Mouse (Mus musculus) liver, embryonic 11.5 days (tissue): Measurements from ENCODE around the gene Tnr. TPM values are rescaled to one million over a fixed set of nuclear protein-coding genes. Genes with fewer than 3 reads are reported as not detected.

Experiments used
- ATAC-seq: fragments of 200-750 bp; cut with Nextera tagmentation; replicated peaks from 2 replicates; pipeline ENCODE4 v1.8.0; 2017; ENCODE audit warnings: moderate number of reproducible peaks, mild to moderate bottlenecking, moderate TSS enrichment, moderate library complexity; ENCODE audit not compliant: low FRiP score
- DNase-seq: peaks from one replicate; pipeline ENCODE4 v3.0.0-alpha.2; 2017; ENCODE audit warnings: low spot score
- H3K27ac ChIP-seq: fragments of 300-500 bp; sonication (generic); 2 replicates; pipeline ENCODE4 v1.5.1; 2014; ENCODE audit warnings: mild to moderate bottlenecking, low read depth, low read length, control low read depth
- H3K27me3 ChIP-seq: fragments of 300-500 bp; sonication (generic); replicated peaks from 2 replicates; pipeline ENCODE4 v1.6.1; 2014; ENCODE audit warnings: low read length, mixed read lengths; ENCODE audit not compliant: control insufficient read depth, insufficient read depth
- H3K36me3 ChIP-seq: fragments of 300-500 bp; sonication (generic); 2 replicates; pipeline ENCODE4 v1.6.1; 2014; ENCODE audit warnings: mild to moderate bottlenecking, low read length, moderate library complexity, mixed read lengths; ENCODE audit not compliant: control insufficient read depth, insufficient read depth
- H3K4me1 ChIP-seq: fragments of 300-500 bp; sonication (generic); replicated peaks from 2 replicates; pipeline ENCODE4 v1.6.1; 2014; ENCODE audit warnings: low read length, mixed read lengths; ENCODE audit not compliant: control insufficient read depth, insufficient read depth
- H3K4me2 ChIP-seq: fragments of 300-500 bp; sonication (generic); 2 replicates; pipeline ENCODE4 v1.6.1; 2014; ENCODE audit warnings: mild to moderate bottlenecking, control low read depth, moderate library complexity
- H3K4me3 ChIP-seq: fragments of 300-500 bp; sonication (generic); 2 replicates; pipeline ENCODE4 v1.5.1; 2014; ENCODE audit warnings: low read depth, low read length, control low read depth
- H3K9ac ChIP-seq: fragments of 300-500 bp; sonication (generic); 2 replicates; pipeline ENCODE4 v1.6.1; 2014; ENCODE audit warnings: low read depth, low read length, control low read depth
- H3K9me3 ChIP-seq: fragments of 300-500 bp; sonication (generic); 2 replicates; pipeline ENCODE4 v1.6.1; 2016; ENCODE audit warnings: low read length, inconsistent platforms, mixed read lengths; ENCODE audit not compliant: control insufficient read depth
- WGBS: fragments of 180-500 bp; shearing (Covaris S2); extraction: QIAGEN DNeasy Blood & Tissue Kit; methylation state at CpG from one replicate; pipeline ENCODE4 v1.1.7; 2014; 5-methylcytosine and 5-hydroxymethylcytosine counted together
- polyA plus RNA-seq: library from polyadenylated mRNA; unstranded; fragments of >200 nt; fragmentation: Nextera tagmentation; extraction: Ambion mirVana; gene quantifications from 2 replicates; pipeline ENCODE4 v1.2.1, GENCODE M21; 2014

Tnr gene
- polyA plus RNA-seq, 1 experiment from 2014 or later, result 0.58 TPM

DNA sequence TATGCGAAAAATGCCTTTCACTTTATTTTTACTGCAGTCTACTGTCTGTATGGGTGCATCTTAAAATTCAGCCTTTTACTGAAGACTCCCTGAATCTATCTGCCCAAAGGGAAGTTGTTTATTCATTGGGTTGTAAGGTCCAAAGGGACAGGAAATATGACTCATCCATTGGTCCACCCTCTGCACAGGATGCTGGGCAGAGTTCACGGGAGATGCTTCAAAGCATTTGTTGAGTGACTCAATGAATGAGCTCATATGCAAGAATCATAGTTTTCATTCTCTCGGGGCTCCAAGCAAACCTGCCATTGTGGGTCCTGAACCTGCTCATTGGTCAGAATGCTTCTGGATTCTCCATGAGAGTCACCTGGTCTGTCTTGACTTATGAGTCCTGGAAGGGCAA is 72.2 kb downstream of the Tnr start:
- Histone ChIP-seq H3K4me3 (no peak overlapping the region), H3K27me3 (no peaks in the 10 kb centered on the region), H3K9ac (no peak overlapping the region), H3K4me2 (no peak overlapping the region), H3K36me3 (no peaks in the 10 kb centered on the region), H3K27ac (no peak overlapping the region), H3K9me3 (no peaks in the 10 kb centered on the region), H3K4me1 (no peaks in the 10 kb centered on the region)
- 51% methylated on average over 3 of the region's 3 CpGs for WGBS
- DNase-seq (no peak), ATAC-seq (no peak)

DNA sequence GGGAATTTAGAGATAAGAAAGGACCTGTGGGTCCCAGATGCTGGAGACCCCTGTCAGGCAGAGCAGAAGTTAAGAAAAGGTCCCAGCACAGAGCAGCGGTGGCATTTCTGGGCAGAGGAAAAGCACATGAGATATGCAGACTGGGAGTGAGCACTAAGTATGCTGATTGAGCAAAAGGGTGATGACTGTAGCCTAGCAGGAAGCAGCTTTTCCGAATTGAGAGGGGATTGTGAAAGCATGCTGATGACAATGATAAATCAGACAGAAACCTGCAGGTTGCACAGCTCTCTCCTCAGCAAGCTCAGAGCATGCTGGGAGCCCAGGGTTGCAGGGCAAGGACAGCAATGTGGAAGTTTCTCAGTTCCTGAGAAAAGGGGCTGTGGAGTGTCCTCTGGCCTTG is 73.1 kb downstream of the Tnr start:
- Histone ChIP-seq H3K9me3 (no peaks in the 10 kb centered on the region), H3K36me3 (no peaks in the 10 kb centered on the region), H3K9ac (no peak overlapping the region), H3K4me1 (no peaks in the 10 kb centered on the region), H3K4me3 (no peak overlapping the region), H3K4me2 (no peak overlapping the region), H3K27ac (no peak overlapping the region), H3K27me3 (no peaks in the 10 kb centered on the region)
- peak; percentile 63; the same call in 1 of the 2 replicates for ATAC-seq
- DNase-seq, result no peak
- 22% methylated on average over 2 of the region's 2 CpGs for WGBS

DNA sequence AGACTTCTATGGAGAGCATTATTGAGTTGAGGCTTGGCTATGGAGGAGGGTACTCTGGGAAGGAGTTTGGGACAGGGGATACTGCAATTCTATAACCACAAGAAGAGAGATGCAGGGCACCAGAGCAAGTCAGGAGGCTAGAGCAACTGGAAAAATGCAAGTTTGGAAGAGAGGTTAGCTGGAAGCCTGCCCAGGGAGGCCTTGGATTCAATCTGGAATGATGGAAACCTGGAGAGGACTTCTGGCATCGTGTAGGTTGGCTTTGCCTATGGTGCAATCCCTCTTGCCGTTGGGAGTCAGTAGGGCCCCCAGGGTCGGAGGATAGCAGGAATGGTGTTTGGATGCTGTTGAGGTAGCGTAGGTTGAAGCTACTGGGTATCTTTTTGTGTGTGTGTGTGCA is 90.0 kb downstream of the Tnr start:
- WGBS, result 71% methylated on average over 4 of the region's 4 CpGs
- Histone ChIP-seq H3K4me2 (no peak overlapping the region), H3K4me1 (no peaks in the 10 kb centered on the region), H3K9me3 (no peaks in the 10 kb centered on the region), H3K36me3 (no peaks in the 10 kb centered on the region), H3K9ac (no peak overlapping the region), H3K27me3 (no peaks in the 10 kb centered on the region), H3K4me3 (no peak overlapping the region), H3K27ac (no peak overlapping the region)
- no peak for ATAC-seq
- DNase-seq, result no peak

- no peak overlapping the region for H3K4me2 ChIP-seq
- no peak overlapping the region for H3K4me3 ChIP-seq
- H3K9me3 ChIP-seq, result no peaks in the 10 kb centered on the region
- no peaks in the 10 kb centered on the region for H3K36me3 ChIP-seq
- no peak for ATAC-seq
- no peak for DNase-seq
- 76% methylated on average over 6 of the region's 6 CpGs for WGBS
- H3K4me1 ChIP-seq, result no peaks in the 10 kb centered on the region
- no peak overlapping the region for H3K9ac ChIP-seq
- no peaks in the 10 kb centered on the region for H3K27me3 ChIP-seq
- H3K27ac ChIP-seq, result no peak overlapping the region
Measured at GRCm38 (mm10) chr1:159614062-159614601, 90.6 kb downstream of the Tnr start.

GRCm38 (mm10) chr1:159614644-159615431 is 91.3 kb downstream of the Tnr start:
- Histone ChIP-seq H3K4me2 (no peak overlapping the region), H3K9ac (no peak overlapping the region), H3K36me3 (no peaks in the 10 kb centered on the region), H3K4me3 (no peak overlapping the region), H3K27me3 (no peaks in the 10 kb centered on the region), H3K27ac (no peak overlapping the region), H3K9me3 (no peaks in the 10 kb centered on the region), H3K4me1 (no peaks in the 10 kb centered on the region)
- no peak for ATAC-seq
- DNase-seq, result no peak
- 66% methylated on average over 16 of the region's 16 CpGs for WGBS

- no peak for ATAC-seq
- Histone ChIP-seq H3K4me2 (no peak overlapping the region), H3K4me3 (no peak overlapping the region), H3K4me1 (no peaks in the 10 kb centered on the region), H3K9me3 (no peaks in the 10 kb centered on the region), H3K27me3 (no peaks in the 10 kb centered on the region), H3K27ac (no peak overlapping the region), H3K9ac (no peak overlapping the region), H3K36me3 (no peaks in the 10 kb centered on the region)
- no peak for DNase-seq
- WGBS, result 69% methylated on average over 4 of the region's 4 CpGs
Measured at GRCm38 (mm10) chr1:159615686-159616085, 92.1 kb downstream of the Tnr start.

DNA sequence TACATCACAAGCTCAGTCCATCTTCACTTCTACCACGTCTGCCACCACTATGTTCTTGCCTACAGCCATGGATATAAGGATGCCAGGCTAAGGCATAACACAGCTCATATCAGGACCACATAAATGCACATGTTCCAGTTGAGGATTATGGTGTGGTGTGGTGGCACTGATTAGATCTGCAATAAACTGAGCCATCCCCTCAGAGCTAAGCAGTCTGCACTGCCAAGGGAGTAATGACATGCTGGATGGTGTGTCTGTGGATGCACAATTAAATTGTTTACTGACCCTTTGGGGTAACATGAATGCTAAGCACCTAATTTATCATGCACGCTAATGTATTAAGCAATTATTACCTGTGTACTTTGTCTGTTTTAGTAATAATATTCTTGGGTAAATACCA is 95.6 kb downstream of the Tnr start:
- H3K27me3 ChIP-seq, result no peaks in the 10 kb centered on the region
- no peaks in the 10 kb centered on the region for H3K36me3 ChIP-seq
- no peaks in the 10 kb centered on the region for H3K4me1 ChIP-seq
- no peak for ATAC-seq
- H3K4me2 ChIP-seq, result no peak overlapping the region
- H3K4me3 ChIP-seq, result no peak overlapping the region
- no peak overlapping the region for H3K27ac ChIP-seq
- DNase-seq, result no peak
- H3K9ac ChIP-seq, result no peak overlapping the region
- H3K9me3 ChIP-seq, result no peaks in the 10 kb centered on the region
- WGBS, result 71% methylated on average over 2 of the region's 2 CpGs

DNA sequence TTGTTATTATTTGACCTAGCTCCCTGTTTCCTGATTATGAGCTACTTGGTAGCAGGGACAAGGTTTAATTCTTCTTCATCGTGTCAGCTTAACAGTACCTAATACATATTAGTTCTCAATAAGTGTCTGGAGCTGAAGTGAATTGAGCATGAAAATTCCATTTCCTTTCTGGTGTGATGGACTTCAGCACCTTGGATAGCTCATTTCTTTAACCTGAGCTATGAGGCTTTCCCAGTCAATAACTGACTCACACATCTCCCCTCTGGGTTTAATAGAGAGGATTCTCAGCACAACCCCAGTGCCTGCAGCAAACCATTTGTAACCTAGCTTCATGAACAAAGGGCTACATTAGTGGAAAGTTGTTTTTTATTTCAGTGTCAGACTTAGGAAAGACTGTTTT is 97.8 kb downstream of the Tnr start:
- H3K27me3 ChIP-seq, result no peaks in the 10 kb centered on the region
- no peak overlapping the region for H3K27ac ChIP-seq
- no peak overlapping the region for H3K9ac ChIP-seq
- ATAC-seq, result no peak
- H3K4me2 ChIP-seq, result no peak overlapping the region
- H3K9me3 ChIP-seq, result no peaks in the 10 kb centered on the region
- no peaks in the 10 kb centered on the region for H3K4me1 ChIP-seq
- H3K36me3 ChIP-seq, result no peaks in the 10 kb centered on the region
- H3K4me3 ChIP-seq, result no peak overlapping the region
- no peak for DNase-seq
- WGBS, result 38% methylated on average over 1 of the region's 1 CpGs

DNA sequence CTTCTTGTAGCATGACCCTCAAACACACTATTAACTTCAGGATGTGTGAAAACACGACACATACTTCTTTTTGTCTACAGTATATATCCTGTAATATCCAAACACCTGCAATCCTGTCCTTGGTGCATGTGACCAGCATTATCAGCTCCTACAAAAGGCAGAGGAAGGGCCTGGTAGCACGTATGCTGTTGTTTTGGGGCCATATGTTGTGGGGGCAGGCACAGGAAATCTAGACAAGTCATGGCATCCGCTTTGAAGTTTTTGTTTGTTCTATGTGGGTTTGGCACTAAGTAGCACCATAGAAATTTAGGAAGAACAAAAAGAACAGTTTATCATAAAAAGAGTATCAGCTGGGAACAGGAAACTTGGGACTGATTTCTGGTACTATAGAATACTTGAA is 105.5 kb downstream of the Tnr start:
- Histone ChIP-seq H3K4me2 (no peak overlapping the region), H3K27ac (no peak overlapping the region), H3K27me3 (no peaks in the 10 kb centered on the region), H3K4me3 (no peak overlapping the region), H3K9me3 (no peaks in the 10 kb centered on the region), H3K4me1 (no peaks in the 10 kb centered on the region), H3K9ac (no peak overlapping the region), H3K36me3 (no peaks in the 10 kb centered on the region)
- DNase-seq, result no peak
- no peak for ATAC-seq
- 61% methylated on average over 3 of the region's 3 CpGs for WGBS
